In genomic region chr15:103369123-103369522, GRCm38 (mm10) we compare ENCODE assay signal across 29 mouse cellular contexts. TPM values are rescaled to one million over a fixed set of nuclear protein-coding genes. Genes with fewer than 3 reads are reported as not detected.
DNase-seq lines count a peak whose midpoint lies in the region; ATAC-seq and TF ChIP-seq lines count a peak whose summit lies in the region.
"Had no signal": no experiment of that assay in that cellular context is flagged by ENCODE, and none has a peak within 500 bp of the region (broad histone marks: within the 10 kb centered on the region; RNA-seq: fewer than 3 reads in every experiment).

No protein-coding gene starts in this region.

- no peak for ATAC-seq in forebrain, embryonic 13.5 days
- ATAC-seq in erythroid progenitor cell, adult 5-6 weeks (replicated peaks; ENCODE audit: low FRiP score, poor library complexity, severe bottlenecking) = no peak
- ATAC-seq: CD4-positive, CD25-positive, alpha-beta regulatory T cell, adult 4 months; intestine, postnatal 0 days had no signal

- no peak overlapping the region for H3K9ac ChIP-seq in forebrain, embryonic 13.5 days
- H3K9ac ChIP-seq: embryonic facial prominence, embryonic 12.5 days; heart, embryonic 15.5 days; hindbrain, embryonic 13.5 days; liver, embryonic 14.5 days had no signal

- peak; percentile 10 for DNase-seq in gastrocnemius, adult 2 months
- no peak for DNase-seq in gastrocnemius, postnatal 14 days
- DNase-seq in right cerebral cortex, adult 18-20 months = peak; percentile 49
- DNase-seq in right cerebral cortex, postnatal 36 days (ENCODE audit: low spot score in 2 of 2) = no peak
- peak; percentile 29 for DNase-seq in ZHBTc4 (ENCODE audit: low read depth, low spot score)
- DNase-seq in telencephalon, adult 2 months (ENCODE audit: low read depth, low spot score) = peak; percentile 54
- DNase-seq: adrenal gland, postnatal 10 days; cerebellum, adult 11 months; cerebellum, adult 9-10 months; cerebellum, postnatal 36 days; gastrocnemius, postnatal 10 days; kidney, adult 9 months; kidney, postnatal 10 days; liver; lung, adult 2 months; lung, postnatal 10 days; midbrain, embryonic 14.5 days; retina, postnatal 1 day; thymus, postnatal 25 days had no signal

- H3K36me3 ChIP-seq in forebrain, embryonic 13.5 days (ENCODE audit: poor library complexity, severe bottlenecking) = no peaks in the 10 kb centered on the region
- H3K36me3 ChIP-seq: embryonic facial prominence, embryonic 12.5 days; heart, embryonic 15.5 days; hindbrain, embryonic 13.5 days had no signal

- no peak overlapping the region for H3K4me2 ChIP-seq in forebrain, embryonic 13.5 days
- H3K4me2 ChIP-seq: embryonic facial prominence, embryonic 12.5 days; heart, embryonic 15.5 days; hindbrain, embryonic 13.5 days had no signal

- H3K27me3 ChIP-seq in forebrain, embryonic 13.5 days = peaks cover 11% of the 10 kb centered on the region; the same call in 1 of the 2 replicates
- H3K27me3 ChIP-seq: heart, embryonic 15.5 days had no signal

- H3K27ac ChIP-seq in gastrocnemius, adult 2 months = 0 out of 2 replicates have a peak overlapping the region, but pooled peaks have one; percentile 35
- no peak overlapping the region for H3K27ac ChIP-seq in forebrain, embryonic 13.5 days
- H3K27ac ChIP-seq: embryonic facial prominence, embryonic 12.5 days; heart, embryonic 15.5 days; hindbrain, embryonic 13.5 days; liver, embryonic 14.5 days had no signal

- H3K4me3 ChIP-seq in gastrocnemius, adult 2 months = no peak overlapping the region
- no peak overlapping the region for H3K4me3 ChIP-seq in forebrain, embryonic 13.5 days
- H3K4me3 ChIP-seq: embryonic facial prominence, embryonic 12.5 days; heart, embryonic 15.5 days; hindbrain, embryonic 13.5 days had no signal

- H3K9me3 ChIP-seq in forebrain, embryonic 13.5 days (replicated peaks) = no peaks in the 10 kb centered on the region
- H3K9me3 ChIP-seq: embryonic facial prominence, embryonic 12.5 days; heart, embryonic 15.5 days; hindbrain, embryonic 13.5 days had no signal

- intact Hi-C loops in gastrocnemius, adult 2 months (cut with DNase I) = no loop called here
- intact Hi-C loops in gastrocnemius, postnatal 14 days (cut with DNase I; ENCODE audit: low total_unique reads) = no loop called here

- TF ChIP-seq CTCF in gastrocnemius, adult 2 months (IDR thresholded peaks at IDR 0.05) = no peak

- H3K4me1 ChIP-seq in forebrain, embryonic 13.5 days = peaks cover 26% of the 10 kb centered on the region

- WGBS in forebrain, embryonic 13.5 days = 76% methylated on average over 1 of the region's 1 CpGs

RNA-seq across cellular contexts. Expression of gene Itga5, which starts 2.6 kb away (rescaled TPM):
- 1 to 10 TPM; 5.0 to 10.0 TPM for total RNA-seq in gastrocnemius, adult 2 months (2021)
- total RNA-seq in gastrocnemius, postnatal 14 days (2021) = 10 to 100 TPM; 22.5 to 25.7 TPM
- 7.7 and 8.0 TPM in 2 replicates for polyA plus RNA-seq in forebrain, embryonic 13.5 days (2015; fragmentation: Nextera tagmentation; extraction: Ambion mirVana)
- 2.2 and 5.0 TPM in 2 replicates for total RNA-seq in erythroid progenitor cell, adult 5-6 weeks (2015; ENCODE audit: low replicate concordance)
- 0.15 and 0.39 TPM in 2 replicates for total RNA-seq in erythroid progenitor cell, adult 5-6 weeks (2017; ENCODE audit: low replicate concordance)

RNA-seq across cellular contexts. Expression of gene Zfp385a, which starts 29.2 kb away (rescaled TPM):
- 10 to 100 TPM in 1 of 2 experiments, 1 to 10 TPM in 1; 8.0 to 13.0 TPM for total RNA-seq in gastrocnemius, adult 2 months (2021)
- total RNA-seq in gastrocnemius, postnatal 14 days (2021) = 10 to 100 TPM; 31.3 to 32.1 TPM
- polyA plus RNA-seq in forebrain, embryonic 13.5 days (2015; fragmentation: Nextera tagmentation; extraction: Ambion mirVana) = 11.3 and 12.0 TPM in 2 replicates
- 4.2 and 6.5 TPM in 2 replicates for total RNA-seq in erythroid progenitor cell, adult 5-6 weeks (2015; ENCODE audit: low replicate concordance)
- 0.30 and 0.77 TPM in 2 replicates for total RNA-seq in erythroid progenitor cell, adult 5-6 weeks (2017; ENCODE audit: low replicate concordance)
- polyA plus RNA-seq: CD4-positive, CD25-positive, alpha-beta regulatory T cell, adult 4 months had no signal

RNA-seq across cellular contexts. Expression of gene Gpr84, which starts 58.7 kb away (rescaled TPM):
- total RNA-seq in gastrocnemius, adult 2 months (2021) = not detected
- not detected for total RNA-seq in gastrocnemius, postnatal 14 days (2021)
- 0.30 and 0.41 TPM in 2 replicates for polyA plus RNA-seq in forebrain, embryonic 13.5 days (2015; fragmentation: Nextera tagmentation; extraction: Ambion mirVana)
- 0.72 TPM in 1 of 2 replicates, not detected in the other for total RNA-seq in erythroid progenitor cell, adult 5-6 weeks (2015; ENCODE audit: low replicate concordance)
- 3.9 TPM in 1 of 2 replicates, not detected in the other for total RNA-seq in erythroid progenitor cell, adult 5-6 weeks (2017; ENCODE audit: low replicate concordance)
- total RNA-seq: adrenal gland, postnatal 10 days; heart, postnatal 36 days had no signal
- polyA plus RNA-seq: CD4-positive, CD25-positive, alpha-beta regulatory T cell, adult 4 months; forebrain, embryonic 11.5 days; intestine, postnatal 0 days had no signal

Comparison
In these comparisons a context has a peak if more than half of its experiments do, and no peak if none do; other contexts are left out.
1. DNase-seq: peak in gastrocnemius, adult 2 months (single experiment), right cerebral cortex, adult 18-20 months (single experiment), ZHBTc4 (single experiment) and telencephalon, adult 2 months (single experiment); none in gastrocnemius, postnatal 14 days (single experiment) and right cerebral cortex, postnatal 36 days (0 of 2).